Mouse (Mus musculus) forebrain, embryonic 15.5 days (tissue): ENCODE data around the gene Acsl1. TPM values are rescaled to one million over a fixed set of nuclear protein-coding genes. Genes with fewer than 3 reads are reported as not detected.
A peak's percentile ranks its signal among the peaks of the same experiment; 100 is the strongest.

Experiments
- ATAC-seq: fragments of 200-750 bp; cut with Nextera tagmentation; replicated peaks from 2 replicates; pipeline ENCODE4 v1.8.0; 2017; ENCODE audit warnings: mild to moderate bottlenecking, moderate TSS enrichment, moderate library complexity
- H3K27ac ChIP-seq: fragments of 300-500 bp; sonication (generic); replicated peaks from 2 replicates; pipeline ENCODE4 v1.5.1; 2015; ENCODE audit warnings: mild to moderate bottlenecking, inconsistent platforms
- H3K27me3 ChIP-seq: fragments of 300-500 bp; sonication (generic); 2 replicates; pipeline ENCODE4 v1.6.1; 2015; ENCODE audit warnings: inconsistent platforms
- H3K36me3 ChIP-seq: fragments of 300-500 bp; sonication (generic); 2 replicates; pipeline ENCODE4 v1.6.1; 2015; ENCODE audit warnings: mild to moderate bottlenecking, inconsistent platforms
- H3K4me1 ChIP-seq: fragments of 300-500 bp; sonication (generic); 2 replicates; pipeline ENCODE4 v1.6.1; 2015; ENCODE audit warnings: inconsistent platforms
- H3K4me2 ChIP-seq: fragments of 300-500 bp; sonication (generic); replicated peaks from 2 replicates; pipeline ENCODE4 v1.6.1; 2015; ENCODE audit warnings: mild to moderate bottlenecking, inconsistent platforms
- H3K4me3 ChIP-seq: fragments of 300-500 bp; sonication (generic); 2 replicates; pipeline ENCODE4 v1.5.1; 2015; ENCODE audit warnings: mild to moderate bottlenecking, inconsistent platforms
- H3K9ac ChIP-seq: fragments of 300-500 bp; sonication (generic); replicated peaks from 2 replicates; pipeline ENCODE4 v1.6.1; 2015; ENCODE audit warnings: mild to moderate bottlenecking, inconsistent platforms
- H3K9me3 ChIP-seq: fragments of 300-500 bp; sonication (generic); 2 replicates; pipeline ENCODE4 v1.6.1; 2016; ENCODE audit warnings: inconsistent platforms
- WGBS: fragments of 180-500 bp; shearing (Covaris S2); methylation state at CpG from one replicate; pipeline ENCODE4 v1.1.7; 2015; ENCODE audit warnings: mixed read lengths; 5-methylcytosine and 5-hydroxymethylcytosine counted together
- polyA plus RNA-seq: library from polyadenylated mRNA; unstranded; fragments of >200 nt; fragmentation: Nextera tagmentation; extraction: Ambion mirVana; gene quantifications from 2 replicates; pipeline ENCODE4 v1.2.1, GENCODE M21; 2015

Acsl1 gene
- 8.6 and 9.4 TPM in 2 replicates for polyA plus RNA-seq

GRCm38 (mm10) chr8:46470792-46471781, at the start of gene Acsl1:
Gene Acsl1 (plus strand): TSS chr8:46471037.
- H3K9me3 ChIP-seq = no peaks in the 10 kb centered on the region
- peak within 1 kb of the TSS; percentile 58 for H3K4me3 ChIP-seq
- H3K4me2 ChIP-seq = peak within 1 kb of the TSS; percentile 75
- H3K4me1 ChIP-seq = peaks cover 8% of the 10 kb centered on the region
- WGBS = under 1% methylated on average over 87 of the region's 106 CpGs
- H3K27ac ChIP-seq = peak within 1 kb of the TSS; percentile 81
- 0 out of 2 replicates have a peak, but pooled peaks cover 3% of the 10 kb centered on the region for H3K27me3 ChIP-seq
- H3K9ac ChIP-seq = peak within 1 kb of the TSS; percentile 71
- ATAC-seq = peak; percentile 95
- no peaks in the 10 kb centered on the region for H3K36me3 ChIP-seq

GRCm38 (mm10) chr8:46421515-46421914, 49.3 kb upstream of the Acsl1 start:
- no peak overlapping the region for H3K9ac ChIP-seq
- ATAC-seq = no peak
- no peaks in the 10 kb centered on the region for H3K9me3 ChIP-seq
- H3K27me3 ChIP-seq = no peaks in the 10 kb centered on the region
- no peaks in the 10 kb centered on the region for H3K4me1 ChIP-seq
- no peak overlapping the region for H3K4me3 ChIP-seq
- no peak overlapping the region for H3K4me2 ChIP-seq
- WGBS = 77% methylated on average over 6 of the region's 6 CpGs
- H3K36me3 ChIP-seq = no peaks in the 10 kb centered on the region
- no peak overlapping the region for H3K27ac ChIP-seq

- no peak overlapping the region for H3K27ac ChIP-seq
- H3K4me3 ChIP-seq = no peak overlapping the region
- no peaks in the 10 kb centered on the region for H3K9me3 ChIP-seq
- no peaks in the 10 kb centered on the region for H3K27me3 ChIP-seq
- no peaks in the 10 kb centered on the region for H3K4me1 ChIP-seq
- ATAC-seq = no peak
- no peaks in the 10 kb centered on the region for H3K36me3 ChIP-seq
- no peak overlapping the region for H3K4me2 ChIP-seq
- H3K9ac ChIP-seq = no peak overlapping the region
These were observed 42.9 kb upstream of the Acsl1 start for GRCm38 (mm10) chr8:46427940-46428339.

GRCm38 (mm10) chr8:46429871-46430270, 41.0 kb upstream of the Acsl1 start:
- Histone ChIP-seq H3K27ac (no peak overlapping the region), H3K4me2 (no peak overlapping the region), H3K9ac (no peak overlapping the region), H3K4me1 (no peaks in the 10 kb centered on the region), H3K27me3 (no peaks in the 10 kb centered on the region), H3K4me3 (no peak overlapping the region), H3K9me3 (no peaks in the 10 kb centered on the region), H3K36me3 (no peaks in the 10 kb centered on the region)
- 76% methylated on average over 7 of the region's 7 CpGs for WGBS
- no peak for ATAC-seq

GRCm38 (mm10) chr8:46431921-46432320, 38.9 kb upstream of the Acsl1 start:
- ATAC-seq = no peak
- WGBS = 92% methylated on average over 4 of the region's 4 CpGs

GRCm38 (mm10) chr8:46432581-46432980, 38.3 kb upstream of the Acsl1 start:
- H3K4me2 ChIP-seq = no peak overlapping the region
- no peak for ATAC-seq
- 93% methylated on average over 3 of the region's 3 CpGs for WGBS

More at GRCm38 (mm10) chr8:46431921-46432320, 38.9 kb upstream of the Acsl1 start:
- Histone ChIP-seq H3K9me3 (no peaks in the 10 kb centered on the region), H3K36me3 (no peaks in the 10 kb centered on the region), H3K27ac (no peak overlapping the region), H3K27me3 (no peaks in the 10 kb centered on the region), H3K4me1 (no peaks in the 10 kb centered on the region), H3K4me3 (no peak overlapping the region), H3K4me2 (no peak overlapping the region), H3K9ac (no peak overlapping the region)

GRCm38 (mm10) chr8:46433656-46434055, 37.2 kb upstream of the Acsl1 start:
- Histone ChIP-seq H3K27ac (no peak overlapping the region), H3K4me1 (no peaks in the 10 kb centered on the region), H3K4me3 (no peak overlapping the region), H3K9me3 (no peaks in the 10 kb centered on the region), H3K4me2 (no peak overlapping the region), H3K36me3 (no peaks in the 10 kb centered on the region), H3K9ac (no peak overlapping the region), H3K27me3 (no peaks in the 10 kb centered on the region)
- WGBS = 80% methylated on average over 1 of the region's 1 CpGs
- ATAC-seq = no peak

More at GRCm38 (mm10) chr8:46432581-46432980, 38.3 kb upstream of the Acsl1 start:
- no peaks in the 10 kb centered on the region for H3K9me3 ChIP-seq
- no peaks in the 10 kb centered on the region for H3K36me3 ChIP-seq
- no peaks in the 10 kb centered on the region for H3K27me3 ChIP-seq
- H3K9ac ChIP-seq = no peak overlapping the region
- no peak overlapping the region for H3K4me3 ChIP-seq
- no peak overlapping the region for H3K27ac ChIP-seq
- no peaks in the 10 kb centered on the region for H3K4me1 ChIP-seq

GRCm38 (mm10) chr8:46438491-46438890, 32.3 kb upstream of the Acsl1 start:
- no peaks in the 10 kb centered on the region for H3K4me1 ChIP-seq
- H3K27me3 ChIP-seq = no peaks in the 10 kb centered on the region
- 70% methylated on average over 10 of the region's 10 CpGs for WGBS
- H3K36me3 ChIP-seq = no peaks in the 10 kb centered on the region
- no peak overlapping the region for H3K27ac ChIP-seq
- no peak overlapping the region for H3K9ac ChIP-seq
- no peaks in the 10 kb centered on the region for H3K9me3 ChIP-seq
- ATAC-seq = no peak
- H3K4me2 ChIP-seq = no peak overlapping the region
- no peak overlapping the region for H3K4me3 ChIP-seq

- no peaks in the 10 kb centered on the region for H3K36me3 ChIP-seq
- WGBS = 66% methylated on average over 12 of the region's 12 CpGs
- ATAC-seq = no peak
These were observed 24.6 kb upstream of the Acsl1 start for GRCm38 (mm10) chr8:46445964-46446915.

GRCm38 (mm10) chr8:46447334-46447733, 23.5 kb upstream of the Acsl1 start:
- no peak for ATAC-seq

More at GRCm38 (mm10) chr8:46445964-46446915, 24.6 kb upstream of the Acsl1 start:
- no peak overlapping the region for H3K9ac ChIP-seq
- no peak overlapping the region for H3K4me2 ChIP-seq
- H3K27me3 ChIP-seq = no peaks in the 10 kb centered on the region
- H3K4me1 ChIP-seq = no peaks in the 10 kb centered on the region
- H3K9me3 ChIP-seq = no peaks in the 10 kb centered on the region
- H3K4me3 ChIP-seq = no peak overlapping the region
- H3K27ac ChIP-seq = no peak overlapping the region

GRCm38 (mm10) chr8:46448606-46449005, 22.2 kb upstream of the Acsl1 start:
- WGBS = 74% methylated on average over 5 of the region's 5 CpGs
- no peak for ATAC-seq
- no peaks in the 10 kb centered on the region for H3K9me3 ChIP-seq
- H3K27me3 ChIP-seq = no peaks in the 10 kb centered on the region
- no peak overlapping the region for H3K27ac ChIP-seq
- H3K4me1 ChIP-seq = no peaks in the 10 kb centered on the region
- H3K9ac ChIP-seq = no peak overlapping the region
- H3K4me3 ChIP-seq = no peak overlapping the region
- no peak overlapping the region for H3K4me2 ChIP-seq
- no peaks in the 10 kb centered on the region for H3K36me3 ChIP-seq

More at GRCm38 (mm10) chr8:46447334-46447733, 23.5 kb upstream of the Acsl1 start:
- H3K4me3 ChIP-seq = no peak overlapping the region
- H3K9ac ChIP-seq = no peak overlapping the region
- WGBS = 92% methylated on average over 6 of the region's 6 CpGs
- H3K4me1 ChIP-seq = no peaks in the 10 kb centered on the region
- H3K4me2 ChIP-seq = no peak overlapping the region
- no peaks in the 10 kb centered on the region for H3K27me3 ChIP-seq
- H3K36me3 ChIP-seq = no peaks in the 10 kb centered on the region
- H3K9me3 ChIP-seq = no peaks in the 10 kb centered on the region
- no peak overlapping the region for H3K27ac ChIP-seq

- H3K4me2 ChIP-seq = no peak overlapping the region
- no peak overlapping the region for H3K9ac ChIP-seq
- ATAC-seq = no peak
- H3K27me3 ChIP-seq = no peaks in the 10 kb centered on the region
- no peak overlapping the region for H3K27ac ChIP-seq
- H3K4me3 ChIP-seq = no peak overlapping the region
- peaks cover under 1% of the 10 kb centered on the region; the same call in 1 of the 2 replicates for H3K9me3 ChIP-seq
- WGBS = 89% methylated on average over 4 of the region's 4 CpGs
- H3K4me1 ChIP-seq = no peaks in the 10 kb centered on the region
- no peaks in the 10 kb centered on the region for H3K36me3 ChIP-seq
These were observed 21.8 kb upstream of the Acsl1 start for GRCm38 (mm10) chr8:46449063-46449462.
